Mouse (Mus musculus): ENCODE measurements around the gene Pabpn1l.

DNA sequence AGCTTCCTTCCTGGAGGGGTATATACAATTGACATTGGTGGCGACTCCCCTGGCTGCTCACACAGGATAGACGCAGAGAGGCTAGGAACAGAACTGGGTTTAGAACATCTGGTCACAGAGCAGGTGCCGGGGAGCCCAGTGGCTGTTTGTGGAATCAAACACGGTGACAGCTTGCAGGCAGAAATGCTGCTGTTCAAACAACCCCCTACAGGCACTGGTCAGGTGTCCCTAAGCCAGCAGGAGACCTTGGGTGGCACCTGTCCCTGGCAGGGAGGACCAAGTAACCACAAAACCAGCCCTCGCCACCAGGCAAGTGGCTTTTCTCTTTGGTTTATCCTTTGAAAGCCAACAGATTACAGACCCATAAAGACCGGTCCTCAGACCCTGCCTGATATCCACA lies 49.4 kb upstream of the Pabpn1l start:
- no peak for TF ChIP-seq CTCF (IDR thresholded peaks at IDR 0.05; ENCODE audit: control insufficient read depth, insufficient read depth, insufficient replicate concordance, low read depth, low read length)
- TF ChIP-seq POLR2A (IDR thresholded peaks at IDR 0.05; ENCODE audit: control insufficient read depth, low read depth, low read length) = no peak
